Mouse (Mus musculus): ENCODE measurements around the gene Runx2. TPM values are rescaled to one million over a fixed set of nuclear protein-coding genes. Genes with fewer than 3 reads are reported as not detected.

Runx2 gene
- total RNA-seq, 2 experiments from 2014 or later = 3.2 to 15.0 TPM

DNA sequence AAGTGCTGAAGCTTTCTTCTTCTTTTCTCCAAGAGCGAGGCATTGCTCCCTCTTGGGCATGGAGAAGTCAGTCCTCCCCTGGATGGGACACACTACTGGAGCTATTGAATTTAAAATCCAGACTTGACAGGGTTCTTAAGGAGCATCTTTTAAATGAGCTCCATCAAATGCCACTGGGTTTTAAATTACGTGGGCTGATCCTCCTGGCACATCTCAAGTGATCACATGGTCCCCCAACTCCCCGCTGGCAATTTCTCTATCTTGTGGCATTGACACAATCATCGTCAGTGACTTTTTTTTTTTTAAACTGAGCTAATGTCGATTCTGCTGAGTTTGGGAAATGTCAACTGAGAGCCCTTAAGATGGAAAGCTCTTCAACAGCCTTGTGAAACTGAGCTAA lies 180.1 kb downstream of the Runx2 start:
- ATAC-seq (replicated peaks; ENCODE audit: low FRiP score, poor library complexity, severe bottlenecking) = no peak

DNA sequence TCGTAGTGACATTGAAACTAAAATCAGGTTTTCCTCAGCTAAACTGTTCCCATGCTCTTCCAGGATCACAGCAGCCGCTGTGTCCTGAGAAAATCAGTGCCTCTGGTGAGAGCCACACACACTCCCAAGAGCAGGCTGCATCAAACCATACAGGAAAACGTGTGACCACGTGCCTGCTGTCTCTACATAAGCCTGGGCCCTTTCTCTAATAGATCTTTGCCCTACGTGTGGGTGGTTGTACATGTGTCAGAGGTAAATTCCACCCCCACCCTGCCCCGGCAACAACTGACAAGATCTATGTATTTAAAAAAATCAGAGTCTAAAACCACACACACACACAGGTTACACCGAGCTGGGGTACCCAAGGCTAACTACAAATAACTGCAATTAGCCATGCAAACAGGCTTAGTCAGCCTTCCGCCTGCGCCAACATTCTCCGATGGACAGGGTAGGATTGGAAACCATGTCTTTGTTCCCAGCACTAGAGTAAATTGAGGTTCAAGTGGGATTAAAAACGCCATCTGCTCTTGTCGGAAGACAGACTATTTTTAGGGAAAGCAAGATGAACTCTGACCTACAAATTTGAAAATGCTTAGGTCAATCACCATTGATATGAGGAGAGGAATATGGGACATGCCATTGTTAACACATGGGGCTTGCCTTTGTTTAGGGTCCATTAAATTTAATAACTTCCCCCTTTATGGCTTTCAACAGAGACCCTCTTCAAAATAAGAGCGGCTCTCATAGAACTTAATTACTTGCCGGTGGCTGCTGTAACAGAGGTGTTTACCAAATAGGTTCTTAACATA lies 180.8 kb downstream of the Runx2 start:
- no peak for ATAC-seq (replicated peaks; ENCODE audit: low FRiP score, poor library complexity, severe bottlenecking)

DNA sequence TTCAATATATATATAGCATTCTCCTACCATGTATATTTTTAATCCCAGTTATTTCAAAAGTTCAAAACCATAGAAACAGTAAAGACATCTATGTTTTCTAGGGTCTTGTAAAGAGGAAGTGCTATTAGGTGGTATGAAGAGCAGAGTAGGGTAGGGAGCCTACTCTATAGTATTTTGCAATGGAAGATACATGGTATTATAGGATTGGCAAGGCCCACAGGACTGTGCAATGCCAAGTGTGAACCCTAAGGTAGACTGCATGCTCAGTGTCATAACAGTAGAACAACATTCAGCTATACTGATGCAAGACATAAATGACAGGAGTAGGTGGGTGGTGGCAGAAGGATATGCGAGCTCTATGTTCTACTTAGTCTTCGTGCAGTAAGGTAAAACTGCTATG lies 181.7 kb downstream of the Runx2 start:
- no peak for ATAC-seq (replicated peaks; ENCODE audit: low FRiP score, poor library complexity, severe bottlenecking)

DNA sequence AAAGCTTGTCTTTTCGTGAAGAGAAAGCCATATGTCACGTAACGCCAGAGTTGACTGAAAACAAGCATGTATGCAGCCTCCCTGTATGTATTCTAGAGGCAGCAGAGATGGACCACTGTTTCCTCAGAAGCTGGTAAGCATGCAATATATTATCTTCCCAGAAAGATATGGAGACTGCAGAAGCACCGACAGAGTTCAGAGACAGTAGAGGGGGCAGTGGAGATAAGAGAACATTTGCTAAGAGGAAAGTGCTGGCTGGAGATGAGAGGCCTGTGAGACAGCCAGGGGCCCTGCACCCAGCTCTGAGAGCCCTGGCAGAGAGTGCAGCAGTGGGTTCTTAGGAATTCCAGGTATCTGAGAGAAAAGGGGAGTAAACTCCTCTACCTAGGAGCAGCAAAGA lies 182.3 kb downstream of the Runx2 start:
- no peak for ATAC-seq (replicated peaks; ENCODE audit: low FRiP score, poor library complexity, severe bottlenecking)

DNA sequence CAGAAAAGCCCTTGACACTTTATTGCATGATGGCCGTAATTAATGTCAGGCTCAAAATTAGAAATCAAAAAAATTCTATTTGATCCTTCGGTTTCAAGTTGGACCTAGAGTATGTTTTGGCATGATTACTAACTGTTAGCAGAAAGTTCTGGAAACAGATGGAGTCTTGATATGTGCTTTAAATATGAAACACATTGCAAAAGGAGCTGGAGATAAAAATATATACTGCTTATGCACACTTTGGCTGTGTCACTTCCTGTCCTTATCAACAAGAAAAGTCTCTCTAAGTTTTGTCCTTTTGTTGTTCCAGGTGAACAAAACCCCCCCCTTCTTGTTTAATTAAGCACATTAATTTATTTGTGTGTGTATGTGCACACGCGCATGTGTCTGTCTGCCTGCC lies 183.0 kb downstream of the Runx2 start:
- ATAC-seq (replicated peaks; ENCODE audit: low FRiP score, poor library complexity, severe bottlenecking) = no peak

DNA sequence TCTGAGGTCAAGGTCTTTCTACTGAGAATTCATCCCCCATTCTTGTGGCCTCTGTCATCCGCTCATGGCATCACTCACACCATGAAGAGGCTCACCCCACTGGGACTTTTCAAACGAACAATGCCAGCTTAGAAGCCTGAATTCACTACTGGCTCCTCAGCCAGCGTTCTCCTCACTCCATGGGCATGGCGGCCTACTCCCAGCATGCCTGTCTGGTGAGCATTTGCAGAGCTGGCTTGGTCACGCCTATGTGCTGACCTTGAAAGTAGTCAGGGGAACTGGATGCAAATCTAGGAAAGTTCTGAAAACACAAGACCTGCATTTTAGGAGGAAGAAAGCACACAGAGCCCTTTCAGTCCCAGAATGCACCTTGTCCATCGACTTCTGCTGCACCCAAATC lies 187.3 kb downstream of the Runx2 start:
- no peak for ATAC-seq (replicated peaks; ENCODE audit: low FRiP score, poor library complexity, severe bottlenecking)

DNA sequence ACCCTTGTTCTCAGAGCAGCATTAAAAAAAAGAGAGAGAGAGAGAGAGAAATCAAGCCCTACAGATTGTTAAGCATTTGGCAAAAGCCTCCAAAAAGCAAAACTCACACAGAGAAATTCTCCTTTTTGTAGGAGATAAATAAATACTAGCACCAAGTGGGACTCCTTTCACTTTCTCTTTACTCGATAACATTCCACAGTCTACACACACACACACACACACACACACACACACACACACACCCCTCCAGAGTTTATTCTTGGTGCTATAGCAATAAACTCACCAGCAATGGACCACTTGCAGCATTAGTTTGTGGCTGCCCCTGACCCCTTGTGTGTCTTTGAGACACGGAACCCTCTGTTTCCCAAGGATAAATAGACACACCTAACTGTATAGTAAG lies 190.9 kb downstream of the Runx2 start:
- no peak for ATAC-seq (replicated peaks; ENCODE audit: low FRiP score, poor library complexity, severe bottlenecking)

DNA sequence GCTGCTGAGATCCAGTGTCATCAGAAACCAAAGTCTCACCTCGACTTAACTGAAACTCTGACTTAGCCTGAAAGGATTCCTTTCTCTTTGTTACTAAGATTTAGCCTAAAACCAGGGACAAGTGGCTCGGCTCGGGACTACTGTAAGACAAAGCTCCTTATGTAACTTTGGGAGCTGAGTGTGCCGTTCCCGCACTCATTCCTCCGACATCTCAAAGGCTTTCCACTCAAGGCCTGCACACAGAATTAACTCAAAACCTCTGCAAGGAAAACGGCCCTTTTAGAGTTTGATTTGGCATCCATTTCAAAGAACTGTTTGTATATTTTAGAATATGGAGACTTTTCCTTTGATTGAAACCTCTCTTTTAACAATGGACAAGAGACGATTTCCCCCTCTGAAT lies 191.3 kb downstream of the Runx2 start:
- no peak for ATAC-seq (replicated peaks; ENCODE audit: low FRiP score, poor library complexity, severe bottlenecking)

DNA sequence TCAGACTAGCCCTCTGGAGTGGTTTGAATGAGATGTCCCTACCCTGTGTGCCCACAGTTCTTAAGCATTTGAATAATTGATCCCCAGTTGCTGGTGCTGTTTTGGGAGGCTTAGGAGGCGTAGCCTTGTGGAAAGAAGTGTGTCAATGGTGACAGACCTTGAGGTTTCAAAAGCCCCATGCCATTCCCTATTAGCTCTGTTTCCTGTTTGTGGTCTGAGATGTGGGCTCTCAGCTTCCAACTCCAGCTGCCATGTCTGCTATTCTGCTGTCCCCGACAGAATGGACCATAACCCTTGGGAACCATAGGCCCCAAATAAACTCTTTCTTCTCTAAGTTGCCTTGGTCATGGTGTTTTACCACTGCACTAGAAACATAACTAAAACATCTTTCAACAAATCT lies 194.1 kb downstream of the Runx2 start:
- ATAC-seq (replicated peaks; ENCODE audit: low FRiP score, poor library complexity, severe bottlenecking) = no peak

DNA sequence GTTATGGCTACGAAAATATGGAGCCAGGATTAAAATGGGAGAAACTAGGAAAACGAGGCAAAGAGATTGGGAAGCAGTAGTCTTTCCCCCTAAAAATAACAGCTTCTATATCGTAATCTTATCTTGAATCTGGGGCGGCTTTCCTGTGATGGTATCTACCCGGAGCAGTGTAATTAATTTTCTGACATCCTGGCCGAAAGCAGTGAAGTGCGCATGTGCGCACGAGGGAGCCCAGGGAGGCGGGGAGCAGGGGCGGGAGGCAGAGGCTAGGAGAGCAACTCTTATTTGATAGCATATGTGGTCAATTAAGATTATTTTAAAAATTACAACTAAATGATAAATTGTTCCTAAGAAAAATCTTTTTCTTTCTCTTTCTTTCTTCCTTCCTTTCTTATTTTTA lies 195.9 kb downstream of the Runx2 start:
- ATAC-seq (replicated peaks; ENCODE audit: low FRiP score, poor library complexity, severe bottlenecking) = no peak

DNA sequence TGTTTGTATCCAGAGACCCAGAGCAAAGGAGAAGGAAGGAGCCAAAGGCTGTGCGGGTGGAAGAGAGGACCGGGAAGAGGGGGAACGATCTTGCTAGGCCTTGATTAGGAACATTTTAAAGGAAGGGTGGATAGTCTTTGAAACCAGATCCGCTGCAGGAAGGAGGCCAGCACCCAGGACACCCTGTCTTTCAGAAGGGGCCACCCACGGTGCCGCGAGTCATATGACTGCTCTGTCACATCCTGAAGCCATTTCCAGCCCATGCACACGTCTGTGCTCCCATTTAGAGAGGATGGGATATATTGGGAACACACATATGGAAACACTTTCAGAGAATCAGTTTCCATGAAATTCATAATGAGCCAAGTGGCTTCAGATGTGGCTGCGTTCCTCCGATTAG lies 196.4 kb downstream of the Runx2 start:
- ATAC-seq (replicated peaks; ENCODE audit: low FRiP score, poor library complexity, severe bottlenecking) = no peak

DNA sequence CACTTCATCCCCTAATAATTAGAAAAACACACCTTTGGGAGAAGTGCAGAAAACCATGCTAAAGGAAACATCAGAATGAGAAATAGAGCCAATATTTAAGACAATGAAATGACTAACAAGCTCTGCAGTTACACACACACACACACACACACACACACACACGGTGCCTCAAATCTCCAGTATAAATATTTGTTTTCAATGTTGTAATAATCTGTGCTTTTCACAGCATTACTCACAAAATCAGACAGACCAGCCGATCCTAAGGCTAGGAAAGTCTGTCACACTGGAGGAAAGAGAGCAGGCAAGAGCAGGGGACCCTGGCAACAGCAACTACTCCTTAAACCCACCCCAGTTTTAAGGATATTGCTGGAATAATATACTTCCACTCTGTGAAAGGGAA lies 196.9 kb downstream of the Runx2 start:
- no peak for ATAC-seq (replicated peaks; ENCODE audit: low FRiP score, poor library complexity, severe bottlenecking)

DNA sequence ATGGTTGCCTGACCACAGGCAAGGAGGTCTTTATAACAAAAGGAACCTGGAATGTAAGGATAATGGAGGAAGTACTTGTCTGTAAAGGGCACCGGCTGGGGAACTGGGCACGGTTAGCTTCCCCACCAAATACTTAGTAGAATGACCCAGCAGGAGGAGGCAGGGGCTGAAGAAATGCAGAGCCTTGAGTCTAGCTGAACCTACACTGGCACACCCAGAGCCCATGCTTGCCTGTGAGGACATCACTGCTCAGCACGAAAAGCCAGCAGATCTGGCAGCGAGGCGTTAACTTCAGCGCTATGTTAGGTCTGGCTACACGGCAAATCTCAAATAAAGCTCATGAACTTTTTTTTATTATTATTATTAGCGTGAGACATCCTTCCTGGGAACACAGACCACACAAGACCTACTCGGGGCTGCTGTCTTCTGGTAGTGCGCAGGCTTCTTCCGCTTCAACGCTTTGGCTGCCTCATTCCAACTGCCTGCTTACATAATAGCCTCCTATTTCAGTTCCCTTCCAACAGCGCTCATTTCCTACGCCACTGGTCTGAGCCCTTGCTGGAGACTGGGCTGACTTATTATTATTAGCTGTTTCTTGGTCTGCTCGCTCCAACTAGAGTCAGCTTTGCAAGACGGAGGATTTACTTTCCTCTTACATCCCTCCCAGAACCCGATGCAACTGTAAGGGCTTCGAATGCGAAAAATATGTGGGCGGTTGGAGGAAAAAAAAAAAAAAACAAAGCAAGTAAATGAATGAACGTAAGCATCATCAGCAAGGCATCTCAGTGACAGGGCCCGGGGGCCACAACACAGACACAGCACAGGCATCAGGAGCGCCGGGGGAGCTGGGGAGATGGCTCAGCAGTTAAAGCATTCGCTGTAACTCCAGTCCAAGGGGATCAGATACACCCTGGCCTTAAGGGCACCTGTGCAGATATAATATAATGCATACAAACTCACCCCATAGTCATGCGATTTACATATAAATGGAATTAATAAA lies 200.6 kb downstream of the Runx2 start:
- ATAC-seq (replicated peaks; ENCODE audit: low FRiP score, poor library complexity, severe bottlenecking) = no peak

DNA sequence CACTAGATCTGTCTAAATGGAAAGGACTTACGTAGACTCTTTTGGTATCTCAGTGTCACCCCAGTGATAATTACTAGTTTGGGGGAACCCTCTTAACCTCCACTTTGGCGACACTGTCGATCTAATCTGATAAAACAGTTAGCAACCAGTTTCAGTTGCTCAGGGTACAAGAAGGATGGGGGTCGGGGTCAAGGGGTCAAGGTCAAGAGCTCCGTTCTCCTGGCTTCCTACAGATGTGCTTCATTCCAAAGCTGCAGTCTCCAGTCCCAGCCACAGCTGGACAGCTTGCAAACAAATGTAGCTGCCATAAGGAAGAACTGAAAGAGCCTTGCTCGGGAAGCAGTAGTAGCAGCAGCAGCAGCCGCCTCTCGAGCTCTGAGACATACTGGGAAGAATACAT lies 202.0 kb downstream of the Runx2 start:
- ATAC-seq (replicated peaks; ENCODE audit: low FRiP score, poor library complexity, severe bottlenecking) = no peak

DNA sequence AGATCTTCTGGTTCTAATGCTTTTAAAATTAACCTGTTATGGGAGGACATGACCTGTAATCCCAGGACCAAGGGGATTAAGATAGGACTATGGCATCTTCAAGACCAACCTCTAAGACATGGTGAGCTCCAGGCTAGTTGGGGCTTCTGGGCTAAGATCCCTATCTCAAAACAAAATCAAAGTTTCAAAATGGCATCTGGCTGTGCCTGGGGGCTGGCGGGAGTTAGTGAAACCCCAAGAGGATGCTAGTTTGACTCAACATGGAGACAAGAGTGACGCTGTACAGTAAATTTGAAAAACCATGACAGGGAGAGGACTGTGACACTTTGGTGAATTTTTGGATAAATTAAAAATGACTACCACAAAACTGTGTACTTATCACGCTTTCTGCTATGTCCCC lies 202.6 kb downstream of the Runx2 start:
- no peak for ATAC-seq (replicated peaks; ENCODE audit: low FRiP score, poor library complexity, severe bottlenecking)

DNA sequence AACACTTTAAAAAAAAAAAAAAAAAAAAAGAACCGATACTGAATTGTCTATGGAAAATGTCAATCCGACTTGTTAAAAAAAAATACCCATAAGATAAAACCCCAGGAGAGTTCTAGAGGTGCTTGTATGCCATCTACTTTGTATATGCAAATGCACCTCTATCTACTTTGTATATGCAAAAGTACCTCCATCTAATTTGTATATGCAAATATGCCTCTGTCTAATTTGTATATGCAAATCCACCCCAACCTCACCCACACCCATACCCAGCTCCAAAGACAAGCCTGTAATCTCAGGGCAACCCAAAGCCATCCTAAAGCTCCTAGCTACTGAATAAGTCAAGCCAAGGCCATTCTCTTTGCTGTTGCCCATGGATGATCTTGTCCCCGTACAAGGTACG lies 203.1 kb downstream of the Runx2 start:
- ATAC-seq (replicated peaks; ENCODE audit: low FRiP score, poor library complexity, severe bottlenecking) = no peak

DNA sequence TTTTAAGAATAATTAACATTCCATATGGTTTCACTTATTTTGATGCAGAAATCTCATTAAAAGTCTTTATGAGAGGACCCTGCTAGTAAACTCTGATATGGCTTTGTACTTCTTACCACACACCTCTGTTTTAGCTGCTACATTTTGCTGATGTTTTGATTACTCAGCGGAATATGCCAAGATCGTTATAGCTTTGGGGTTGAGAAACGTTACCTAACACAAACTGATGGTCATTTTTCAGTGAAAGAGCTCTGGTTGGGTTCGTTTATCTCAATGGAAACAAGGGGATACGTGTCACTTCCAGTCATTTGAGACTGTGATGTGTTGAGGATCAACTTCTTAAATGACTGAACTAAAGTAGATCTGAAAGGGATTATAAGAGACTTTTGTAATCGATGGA lies 203.8 kb downstream of the Runx2 start:
- no peak for ATAC-seq (replicated peaks; ENCODE audit: low FRiP score, poor library complexity, severe bottlenecking)

DNA sequence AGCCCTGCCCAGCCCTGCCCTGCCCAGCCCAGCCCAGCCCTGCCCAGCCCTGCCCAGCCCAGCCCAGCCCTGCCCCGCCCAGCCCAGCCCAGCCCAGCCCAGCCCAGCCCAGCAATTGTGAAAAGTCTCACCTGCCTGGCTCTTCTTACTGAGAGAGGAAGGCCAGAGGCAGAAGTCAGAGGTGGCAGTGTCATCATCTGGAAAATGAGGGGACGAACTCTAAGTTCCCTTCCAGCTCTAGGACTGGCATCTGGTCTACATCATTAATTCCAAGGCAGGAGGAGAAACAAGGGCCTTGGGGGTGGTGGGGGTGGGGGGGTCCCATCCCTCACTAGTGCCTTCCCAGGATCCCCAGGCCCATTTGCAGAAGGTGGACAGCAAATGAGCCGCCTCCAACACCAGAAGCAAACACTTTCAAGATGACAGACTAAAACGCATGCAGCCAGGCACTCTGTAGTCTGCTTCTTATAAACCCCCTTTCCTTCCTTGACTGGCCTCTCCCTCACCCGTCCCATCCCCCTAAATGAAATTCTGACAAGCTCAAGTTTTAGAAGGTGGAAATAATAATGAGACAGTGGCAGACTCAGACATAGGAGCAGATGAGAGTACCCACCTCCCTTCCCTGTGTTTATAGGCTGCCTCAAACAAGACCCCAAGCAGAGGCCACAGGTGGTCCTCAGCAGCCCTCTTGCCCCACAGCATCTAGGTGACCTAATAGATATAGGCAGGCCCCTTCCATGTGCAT lies 204.5 kb downstream of the Runx2 start:
- ATAC-seq (replicated peaks; ENCODE audit: low FRiP score, poor library complexity, severe bottlenecking) = no peak

DNA sequence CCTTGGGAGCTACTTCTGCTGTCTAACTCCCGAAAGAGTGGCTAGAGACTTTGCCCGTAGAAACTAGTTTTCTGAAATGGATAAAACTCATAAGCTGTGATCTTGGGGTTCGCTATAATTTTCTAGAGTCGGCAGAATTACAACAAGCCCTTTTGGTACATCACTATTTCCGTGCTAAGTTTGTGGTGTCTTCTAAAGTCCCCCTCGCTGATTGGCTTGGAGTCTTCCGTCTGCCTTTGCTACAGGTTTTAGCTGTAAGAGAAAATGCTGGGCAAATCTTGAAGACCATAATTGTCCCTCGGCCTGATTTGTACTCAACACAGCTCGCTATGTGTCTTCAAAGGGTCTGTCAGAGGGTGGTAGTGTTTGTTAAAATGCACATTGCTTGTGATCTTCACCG lies 205.2 kb downstream of the Runx2 start:
- no peak for ATAC-seq (replicated peaks; ENCODE audit: low FRiP score, poor library complexity, severe bottlenecking)

DNA sequence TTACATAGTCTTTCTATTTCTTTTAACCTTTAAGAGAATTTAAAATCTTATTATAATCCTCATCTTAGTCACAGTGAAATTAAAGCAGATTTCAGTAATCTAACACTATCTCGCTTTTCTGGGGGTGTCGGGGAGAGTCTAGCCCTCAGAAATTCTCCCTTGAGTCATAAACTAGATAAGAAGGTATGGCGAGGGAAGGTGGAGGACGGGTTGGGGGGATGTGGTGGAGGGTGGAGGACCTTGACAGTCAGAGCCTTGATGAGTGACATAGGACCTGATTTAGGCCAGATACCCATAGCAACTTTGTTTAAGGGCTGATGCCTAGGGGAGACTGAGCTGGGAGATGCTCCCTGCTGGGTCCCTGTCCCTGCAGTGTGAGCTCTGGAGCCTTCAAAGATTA lies 205.7 kb downstream of the Runx2 start:
- ATAC-seq (replicated peaks; ENCODE audit: low FRiP score, poor library complexity, severe bottlenecking) = no peak

All from erythroblast, adult 5-6 weeks (primary cell).